Mouse (Mus musculus) C2C12 (cell line): ENCODE measurements at regions not wholly inside any gene's neighbourhood (a gene's known extent, or its start where the extent isn't known, plus 50 kb on each side); places are given as distances from the start of the nearest gene placed in this dataset.

Experiments
- CEBPB ChIP-seq: IDR thresholded peaks from one replicate; pipeline ENCODE4 v1.6.1; 2011; ENCODE audit warnings: low read depth, mild to moderate bottlenecking, control low read depth, moderate library complexity
- CTCF ChIP-seq: IDR thresholded peaks from one replicate; pipeline ENCODE4 v1.5.1; 2011; ENCODE audit not compliant: control insufficient read depth, insufficient read depth, insufficient read length
- MAX ChIP-seq: IDR thresholded peaks from one replicate; pipeline ENCODE4 v1.6.1; 2011; ENCODE audit warnings: mild to moderate bottlenecking, control low read depth
- MYOD1 ChIP-seq: IDR thresholded peaks from one replicate; pipeline ENCODE4 v1.6.1; 2011; ENCODE audit warnings: low read depth; ENCODE audit not compliant: control insufficient read depth, insufficient read length
- MYOG ChIP-seq: IDR thresholded peaks from one replicate; pipeline ENCODE4 v1.6.1; 2011; ENCODE audit not compliant: control insufficient read depth, insufficient read length; ENCODE audit errors: extremely low read depth
- USF1 ChIP-seq: IDR thresholded peaks from one replicate; pipeline ENCODE4 v1.6.1; 2011; ENCODE audit warnings: low read depth, mild to moderate bottlenecking, control low read depth, moderate library complexity

DNA sequence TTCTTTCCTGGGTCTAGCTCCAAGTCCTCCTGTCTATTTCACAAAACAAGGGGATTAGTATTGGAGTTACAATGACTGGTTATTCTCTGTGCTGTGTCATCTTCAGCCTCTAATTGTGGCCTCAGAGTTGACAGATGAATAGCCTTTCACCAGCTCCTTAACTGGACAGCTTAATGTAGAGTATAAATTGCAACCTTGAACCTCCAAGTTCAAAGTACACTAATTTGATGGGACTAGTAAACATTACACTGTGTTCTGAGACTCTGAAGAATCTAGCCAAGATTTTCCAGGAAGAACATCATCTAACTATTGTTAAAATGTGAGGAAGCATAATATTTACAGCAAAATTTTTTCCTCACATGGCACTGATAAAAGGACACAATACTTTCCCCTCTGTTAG lies 118.9 kb downstream of the Osr1 start:
- TF ChIP-seq CTCF: no peak
- no peak for TF ChIP-seq MAX
- TF ChIP-seq MYOD1: no peak
- TF ChIP-seq CEBPB: no peak
- TF ChIP-seq USF1: no peak
- TF ChIP-seq MYOG: no peak
